Mouse (Mus musculus) G1E (cell line): ENCODE measurements around the gene Polr2g. TPM values are rescaled to one million over a fixed set of nuclear protein-coding genes. Genes with fewer than 3 reads are reported as not detected.
A peak's percentile ranks its signal among the peaks of the same experiment; 100 is the strongest.

Source experiments
- ATAC-seq: 2 replicates; pipeline ENCODE4 v1.8.0; 2016; ENCODE audit warnings: mild to moderate bottlenecking; ENCODE audit not compliant: insufficient number of reproducible peaks, poor library complexity, low FRiP score, severe bottlenecking; ENCODE audit errors: extremely low read depth
- DNase-seq: peaks from one replicate; pipeline ENCODE4 v3.0.0; 2012; ENCODE audit warnings: low spot score
- H3K27me3 ChIP-seq: 2 replicates; pipeline ENCODE4 v1.6.1; 2012; ENCODE audit warnings: mild to moderate bottlenecking, low read length, inconsistent platforms; ENCODE audit not compliant: insufficient read depth
- H3K36me3 ChIP-seq: replicated peaks from 2 replicates; pipeline ENCODE3; 2012; ENCODE audit warnings: mild to moderate bottlenecking, inconsistent platforms
- H3K4me1 ChIP-seq: 2 replicates; pipeline ENCODE4 v1.6.1; 2012; ENCODE audit warnings: low read depth, low read length, inconsistent platforms, mixed read lengths; ENCODE audit not compliant: insufficient read depth
- H3K4me3 ChIP-seq: 2 replicates; pipeline ENCODE4 v1.5.1; 2012; ENCODE audit warnings: low read depth, mild to moderate bottlenecking, inconsistent platforms, low read length, moderate library complexity, mixed read lengths
- H3K9me3 ChIP-seq: replicated peaks from 2 replicates; pipeline ENCODE4 v1.6.1; 2012; ENCODE audit warnings: inconsistent platforms
- CTCF ChIP-seq: IDR thresholded peaks from 2 replicates; pipeline ENCODE4 v1.5.1; 2012; ENCODE audit warnings: low read depth, low read length, inconsistent platforms, mixed read lengths
- GATA1 ChIP-seq: IDR thresholded peaks from 2 replicates; pipeline ENCODE4 v1.6.1; 2012; ENCODE audit warnings: borderline replicate concordance, low read length, inconsistent platforms, mixed read lengths
- GATA2 ChIP-seq: IDR thresholded peaks from 2 replicates; pipeline ENCODE4 v1.6.1; 2012; ENCODE audit warnings: low read depth, low read length, inconsistent platforms, borderline replicate concordance
- POLR2AphosphoS5 ChIP-seq: IDR thresholded peaks from 2 replicates; pipeline ENCODE4 v1.6.1; 2012; ENCODE audit warnings: low read depth, low read length, inconsistent platforms; ENCODE audit not compliant: insufficient replicate concordance
- TAL1 ChIP-seq: conservative IDR thresholded peaks from 2 replicates; pipeline ENCODE4 v1.6.1; 2012; ENCODE audit warnings: low read depth, low read length, inconsistent platforms, mixed read lengths
- polyA plus RNA-seq: library from polyadenylated mRNA; stranded (reverse); fragments of >175 nt; gene quantifications from 2 replicates; pipeline ENCODE4 v1.2.3, GENCODE M21; 2012
- total RNA-seq, 2 experiments: library from RNA; stranded (forward) in 1 of 2; stranded (reverse) in 1 of 2; fragments of 200-1000 nt in 1 of 2; fragments of >200 nt in 1 of 2; fragmentation: Nextera tagmentation in 1 of 2; gene quantifications; 2 replicates each; pipeline ENCODE4 v1.2.3; 2014 to 2017

Gene Polr2g
- total and polyA plus RNA-seq, 3 experiments = 9.8 to 122 (median 112) TPM

- no peaks in the 10 kb centered on the region for H3K9me3 ChIP-seq
- DNase-seq (no peak), ATAC-seq (no peak)
- H3K36me3 ChIP-seq = peaks cover 99% of the 10 kb centered on the region
- peaks cover 17% of the 10 kb centered on the region for H3K4me1 ChIP-seq
- no peak overlapping the region for H3K4me3 ChIP-seq
- H3K27me3 ChIP-seq = no peaks in the 10 kb centered on the region
- TF ChIP-seq TAL1 (no peak), POLR2AphosphoS5 (no peak), CTCF (no peak), GATA2 (no peak), GATA1 (no peak)
Measured at GRCm38 (mm10) chr19:8830664-8831063, 32.3 kb upstream of the Polr2g start.

- H3K27me3 ChIP-seq = no peaks in the 10 kb centered on the region
Measured at GRCm38 (mm10) chr19:8829660-8830059, 31.3 kb upstream of the Polr2g start, which contains the start of gene AC129217.1. Gene AC129217.1, plus strand, starts transcription at chr19:8829773.

GRCm38 (mm10) chr19:8822696-8823095, 24.3 kb upstream of the Polr2g start:
- Histone ChIP-seq H3K27me3 (no peaks in the 10 kb centered on the region), H3K4me1 (peaks cover 29% of the 10 kb centered on the region), H3K9me3 (no peaks in the 10 kb centered on the region), H3K4me3 (no peak overlapping the region; the same call in 1 of the 2 replicates), H3K36me3 (peaks cover 60% of the 10 kb centered on the region)
- ATAC-seq (no peak), DNase-seq (no peak)
- TF ChIP-seq TAL1 (no peak), GATA1 (no peak), POLR2AphosphoS5 (no peak), CTCF (no peak), GATA2 (no peak)

More at GRCm38 (mm10) chr19:8829660-8830059, 31.3 kb upstream of the Polr2g start, which contains the start of gene AC129217.1:
- Histone ChIP-seq H3K4me3 (no peak within 1 kb of the TSS), H3K36me3 (peaks cover 98% of the 10 kb centered on the region), H3K4me1 (peaks cover 17% of the 10 kb centered on the region), H3K9me3 (no peaks in the 10 kb centered on the region)
- DNase-seq (no peak), ATAC-seq (no peak)
- TF ChIP-seq GATA1 = no peak
- TF ChIP-seq TAL1 = no peak
- TF ChIP-seq POLR2AphosphoS5 = no peak
- TF ChIP-seq GATA2 = no peak
- TF ChIP-seq CTCF = no peak

- Histone ChIP-seq H3K9me3 (no peaks in the 10 kb centered on the region), H3K36me3 (peaks cover 55% of the 10 kb centered on the region), H3K4me1 (peaks cover 35% of the 10 kb centered on the region), H3K4me3 (peak overlapping the region; percentile 84), H3K27me3 (no peaks in the 10 kb centered on the region)
- DNase-seq = no peak
- no peak for TF ChIP-seq TAL1
- no peak for TF ChIP-seq GATA2
- no peak for TF ChIP-seq GATA1
- TF ChIP-seq CTCF = no peak
- TF ChIP-seq POLR2AphosphoS5 = no peak
- no peak for ATAC-seq
Measured at GRCm38 (mm10) chr19:8821146-8821545, 22.8 kb upstream of the Polr2g start.

- DNase-seq (no peak), ATAC-seq (no peak)
- no peaks in the 10 kb centered on the region for H3K27me3 ChIP-seq
- H3K9me3 ChIP-seq = no peaks in the 10 kb centered on the region
- peaks cover 55% of the 10 kb centered on the region for H3K36me3 ChIP-seq
- peak overlapping the region; percentile 84 for H3K4me3 ChIP-seq
- peaks cover 40% of the 10 kb centered on the region for H3K4me1 ChIP-seq
- TF ChIP-seq POLR2AphosphoS5 = no peak
- TF ChIP-seq GATA1 = no peak
- TF ChIP-seq CTCF = no peak
- no peak for TF ChIP-seq GATA2
- no peak for TF ChIP-seq TAL1
Measured at GRCm38 (mm10) chr19:8820424-8820956, 22.1 kb upstream of the Polr2g start.

- peaks cover 44% of the 10 kb centered on the region for H3K4me1 ChIP-seq
- peaks cover 55% of the 10 kb centered on the region for H3K36me3 ChIP-seq
Measured at GRCm38 (mm10) chr19:8819596-8820423, 21.4 kb upstream of the Polr2g start, which contains the start of gene Hnrnpul2. Gene Hnrnpul2, plus strand, starts transcription at chr19:8820010.

More at GRCm38 (mm10) chr19:8819596-8820423, 21.4 kb upstream of the Polr2g start, which contains the start of gene Hnrnpul2:
- peak within 1 kb of the TSS; percentile 84 for H3K4me3 ChIP-seq
- no peaks in the 10 kb centered on the region for H3K27me3 ChIP-seq
- TF ChIP-seq TAL1 (no peak), CTCF (no peak), GATA2 (no peak), POLR2AphosphoS5 (no peak), GATA1 (no peak)
- ATAC-seq = peak; percentile 83
- peak; percentile 95 for DNase-seq
- no peaks in the 10 kb centered on the region for H3K9me3 ChIP-seq
